Mouse (Mus musculus): ENCODE data around the gene Wee2. TPM values are rescaled to one million over a fixed set of nuclear protein-coding genes. Genes with fewer than 3 reads are reported as not detected.

Wee2 gene
- polyA plus RNA-seq, 1 experiment, result not detected

- Histone ChIP-seq H3K9me3 (no peaks in the 10 kb centered on the region), H3K4me3 (replicated peaks) (no peak overlapping the region)
These were observed 17.8 kb upstream of the Wee2 start for GRCm38 (mm10) chr6:40421099-40421498.

GRCm38 (mm10) chr6:40423013-40423412 lies 15.9 kb upstream of the Wee2 start:
- no peak overlapping the region for H3K4me3 ChIP-seq (replicated peaks)
- peaks cover 31% of the 10 kb centered on the region for H3K36me3 ChIP-seq (replicated peaks; ENCODE audit: low read length)
- H3K4me1 ChIP-seq, result 0 out of 2 replicates have a peak, but pooled peaks cover 2% of the 10 kb centered on the region
- TF ChIP-seq FLI1 (IDR thresholded peaks at IDR 0.05; ENCODE audit: low read length) (no peak), GATA1 (IDR thresholded peaks at IDR 0.05; ENCODE audit: borderline replicate concordance, low read length) (no peak)
- no peaks in the 10 kb centered on the region for H3K9me3 ChIP-seq
- no peaks in the 10 kb centered on the region for H3K27me3 ChIP-seq (replicated peaks)

More at GRCm38 (mm10) chr6:40421099-40421498, 17.8 kb upstream of the Wee2 start:
- H3K36me3 ChIP-seq (replicated peaks; ENCODE audit: low read length), result peaks cover 42% of the 10 kb centered on the region
- H3K27me3 ChIP-seq (replicated peaks), result no peaks in the 10 kb centered on the region
- 0 out of 2 replicates have a peak, but pooled peaks cover under 1% of the 10 kb centered on the region for H3K4me1 ChIP-seq
- no peak for TF ChIP-seq GATA1 (IDR thresholded peaks at IDR 0.05; ENCODE audit: borderline replicate concordance, low read length)
- no peak for TF ChIP-seq FLI1 (IDR thresholded peaks at IDR 0.05; ENCODE audit: low read length)

- Histone ChIP-seq H3K27me3 (replicated peaks) (no peaks in the 10 kb centered on the region), H3K36me3 (replicated peaks; ENCODE audit: low read length) (peaks cover 24% of the 10 kb centered on the region), H3K4me1 (peaks cover 7% of the 10 kb centered on the region; the same call in 1 of the 2 replicates), H3K9me3 (no peaks in the 10 kb centered on the region), H3K4me3 (replicated peaks) (no peak overlapping the region)
- no peak for TF ChIP-seq FLI1 (IDR thresholded peaks at IDR 0.05; ENCODE audit: low read length)
- no peak for TF ChIP-seq GATA1 (IDR thresholded peaks at IDR 0.05; ENCODE audit: borderline replicate concordance, low read length)
These were observed 15.1 kb upstream of the Wee2 start for GRCm38 (mm10) chr6:40423774-40424173.

GRCm38 (mm10) chr6:40427441-40427840 lies 11.4 kb upstream of the Wee2 start:
- H3K4me1 ChIP-seq, result peaks cover 37% of the 10 kb centered on the region
- peaks cover 2% of the 10 kb centered on the region for H3K36me3 ChIP-seq (replicated peaks; ENCODE audit: low read length)
- no peaks in the 10 kb centered on the region for H3K9me3 ChIP-seq
- H3K27me3 ChIP-seq (replicated peaks), result no peaks in the 10 kb centered on the region
- no peak for TF ChIP-seq FLI1 (IDR thresholded peaks at IDR 0.05; ENCODE audit: low read length)
- no peak for TF ChIP-seq GATA1 (IDR thresholded peaks at IDR 0.05; ENCODE audit: borderline replicate concordance, low read length)
- H3K4me3 ChIP-seq (replicated peaks), result no peak overlapping the region

- Histone ChIP-seq H3K4me1 (peaks cover 49% of the 10 kb centered on the region), H3K4me3 (replicated peaks) (no peak overlapping the region), H3K27me3 (replicated peaks) (no peaks in the 10 kb centered on the region), H3K36me3 (replicated peaks; ENCODE audit: low read length) (no peaks in the 10 kb centered on the region), H3K9me3 (no peaks in the 10 kb centered on the region)
- no peak for TF ChIP-seq FLI1 (IDR thresholded peaks at IDR 0.05; ENCODE audit: low read length)
- TF ChIP-seq GATA1 (IDR thresholded peaks at IDR 0.05; ENCODE audit: borderline replicate concordance, low read length), result no peak
These were observed 10.2 kb upstream of the Wee2 start for GRCm38 (mm10) chr6:40428696-40429095.

- Histone ChIP-seq H3K36me3 (replicated peaks; ENCODE audit: low read length) (no peaks in the 10 kb centered on the region), H3K4me1 (peaks cover 58% of the 10 kb centered on the region), H3K4me3 (replicated peaks) (no peak overlapping the region), H3K9me3 (no peaks in the 10 kb centered on the region), H3K27me3 (replicated peaks) (no peaks in the 10 kb centered on the region)
- TF ChIP-seq GATA1 (IDR thresholded peaks at IDR 0.05; ENCODE audit: borderline replicate concordance, low read length), result no peak
- no peak for TF ChIP-seq FLI1 (IDR thresholded peaks at IDR 0.05; ENCODE audit: low read length)
These were observed 9.4 kb upstream of the Wee2 start for GRCm38 (mm10) chr6:40429521-40429931.

GRCm38 (mm10) chr6:40430251-40430650 lies 8.6 kb upstream of the Wee2 start:
- H3K4me3 ChIP-seq (replicated peaks), result no peak overlapping the region
- H3K36me3 ChIP-seq (replicated peaks; ENCODE audit: low read length), result no peaks in the 10 kb centered on the region
- peaks cover 7% of the 10 kb centered on the region for H3K27me3 ChIP-seq (replicated peaks)
- H3K4me1 ChIP-seq, result peaks cover 65% of the 10 kb centered on the region
- no peaks in the 10 kb centered on the region for H3K9me3 ChIP-seq
- TF ChIP-seq GATA1 (IDR thresholded peaks at IDR 0.05; ENCODE audit: borderline replicate concordance, low read length) (no peak), FLI1 (IDR thresholded peaks at IDR 0.05; ENCODE audit: low read length) (no peak)

- Histone ChIP-seq H3K27me3 (replicated peaks) (peaks cover 10% of the 10 kb centered on the region), H3K36me3 (replicated peaks; ENCODE audit: low read length) (no peaks in the 10 kb centered on the region), H3K4me3 (replicated peaks) (no peak overlapping the region), H3K9me3 (no peaks in the 10 kb centered on the region), H3K4me1 (peaks cover 66% of the 10 kb centered on the region)
- TF ChIP-seq GATA1 (IDR thresholded peaks at IDR 0.05; ENCODE audit: borderline replicate concordance, low read length) (no peak), FLI1 (IDR thresholded peaks at IDR 0.05; ENCODE audit: low read length) (no peak)
These were observed 8.0 kb upstream of the Wee2 start for GRCm38 (mm10) chr6:40430878-40431277.

- H3K4me1 ChIP-seq, result peaks cover 68% of the 10 kb centered on the region
- H3K27me3 ChIP-seq (replicated peaks), result peaks cover 10% of the 10 kb centered on the region
- no peak overlapping the region for H3K4me3 ChIP-seq (replicated peaks)
- no peaks in the 10 kb centered on the region for H3K36me3 ChIP-seq (replicated peaks; ENCODE audit: low read length)
- TF ChIP-seq FLI1 (IDR thresholded peaks at IDR 0.05; ENCODE audit: low read length), result no peak
- TF ChIP-seq GATA1 (IDR thresholded peaks at IDR 0.05; ENCODE audit: borderline replicate concordance, low read length), result no peak
- H3K9me3 ChIP-seq, result no peaks in the 10 kb centered on the region
These were observed 7.5 kb upstream of the Wee2 start for GRCm38 (mm10) chr6:40431356-40431755.

- TF ChIP-seq FLI1 (IDR thresholded peaks at IDR 0.05; ENCODE audit: low read length), result no peak
- TF ChIP-seq GATA1 (IDR thresholded peaks at IDR 0.05; ENCODE audit: borderline replicate concordance, low read length), result no peak
- Histone ChIP-seq H3K4me1 (peaks cover 70% of the 10 kb centered on the region), H3K36me3 (replicated peaks; ENCODE audit: low read length) (no peaks in the 10 kb centered on the region), H3K27me3 (replicated peaks) (peaks cover 10% of the 10 kb centered on the region), H3K9me3 (no peaks in the 10 kb centered on the region), H3K4me3 (replicated peaks) (no peak overlapping the region)
These were observed 7.1 kb upstream of the Wee2 start for GRCm38 (mm10) chr6:40431812-40432211.
